Mouse (Mus musculus): Measurements from ENCODE around the gene Ppp1r9a.

DNA sequence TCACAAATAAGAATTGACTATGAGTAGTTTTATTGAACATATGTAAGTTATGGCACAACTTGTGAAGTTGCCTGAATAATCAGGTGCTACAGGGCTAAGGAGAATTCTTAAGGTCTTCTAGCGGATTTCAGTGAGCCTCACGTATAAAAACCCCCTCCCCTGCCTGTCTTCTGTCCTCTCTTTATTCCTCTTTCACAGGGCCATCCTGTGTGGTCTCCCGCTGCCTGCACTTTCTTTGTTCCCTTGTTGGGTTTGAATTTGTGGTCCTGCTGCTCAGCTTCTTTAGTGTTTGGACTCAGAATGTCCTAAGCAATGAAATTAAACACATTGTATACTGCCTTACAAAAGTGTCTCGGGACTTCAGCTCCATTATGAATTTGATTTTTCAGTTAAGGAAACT is 110.1 kb downstream of the Ppp1r9a start:
- no peak for TF ChIP-seq CTCF (IDR thresholded peaks at IDR 0.05; ENCODE audit: extremely low read depth, insufficient read depth, low read length)
- no peak for TF ChIP-seq POLR2A (IDR thresholded peaks at IDR 0.05; ENCODE audit: extremely low read depth, insufficient read depth, low read length)

Data from cortical plate, adult 2 months (tissue).